Mouse (Mus musculus) lung, postnatal 14 days (tissue): ENCODE data around the gene C1ql1.
"Not testable (repeated sequence)": the region's sequence is repeated elsewhere in the genome, so short reads cannot be mapped to it uniquely, and the experiment has no call there.

Source experiments
- DNase-seq: peaks from one replicate; pipeline ENCODE4 v3.0.0; 2021

The C1ql1 gene

GRCm38 (mm10) chr11:102946265-102946991 is at the start of gene C1ql1:
Gene C1ql1, minus strand, starts transcription at chr11:102946688.
- peak; percentile 84 for DNase-seq

DNA sequence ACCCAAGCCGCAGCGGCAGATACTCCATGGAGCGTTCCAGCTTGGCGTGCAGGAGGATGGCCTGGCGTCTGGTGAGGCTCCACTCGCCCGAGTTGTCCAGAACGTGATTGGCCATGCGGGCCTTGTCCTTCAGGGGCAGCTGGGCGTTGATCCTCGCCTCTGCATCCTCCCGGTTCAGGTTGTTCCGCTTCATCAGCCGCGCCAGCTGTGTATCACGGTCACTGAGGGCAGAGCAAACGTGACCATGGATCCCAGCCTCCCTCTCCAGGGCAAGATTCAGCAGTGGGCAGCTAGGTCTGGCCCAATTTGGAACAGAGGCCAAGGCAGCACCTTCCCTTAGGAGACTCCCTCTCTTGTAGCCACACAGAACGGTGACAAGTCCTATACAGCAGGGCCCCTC is 48.5 kb upstream of the C1ql1 start:
- no peak for DNase-seq

DNA sequence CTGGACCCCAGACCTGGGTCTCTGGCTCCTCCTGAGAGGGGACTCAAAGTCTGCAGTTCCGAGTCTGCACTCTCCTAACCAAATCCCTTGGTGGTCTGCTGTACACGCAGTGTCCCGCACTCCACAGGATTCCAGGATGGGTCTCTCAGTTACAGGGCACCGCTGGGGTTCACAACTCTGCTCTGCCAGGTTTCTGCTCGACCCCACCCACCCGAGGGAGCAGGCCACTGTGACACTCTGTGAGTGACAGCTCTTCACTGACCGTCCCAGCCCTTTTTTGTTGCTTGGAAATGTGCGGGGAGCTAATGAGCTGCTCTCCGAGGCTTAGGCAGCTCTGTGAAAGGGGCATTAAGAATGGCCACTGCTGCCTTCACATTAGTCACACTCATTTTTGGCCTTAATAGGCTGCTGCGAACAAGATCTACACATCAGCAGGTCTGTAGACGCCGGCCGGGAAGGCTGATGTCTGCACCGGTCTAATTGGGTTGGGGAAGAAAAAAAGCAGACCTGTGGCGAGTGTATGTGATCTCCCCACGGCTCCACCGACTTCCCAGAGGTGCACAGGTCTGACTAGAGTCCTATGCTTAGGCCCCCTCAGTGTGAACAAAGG is 47.0 kb upstream of the C1ql1 start:
- no peak for DNase-seq

GRCm38 (mm10) chr11:102992940-102993339 is 46.5 kb upstream of the C1ql1 start:
- peak; percentile 86 for DNase-seq

- DNase-seq = no peak
Measured at GRCm38 (mm10) chr11:102991681-102992080, 45.2 kb upstream of the C1ql1 start.

DNA sequence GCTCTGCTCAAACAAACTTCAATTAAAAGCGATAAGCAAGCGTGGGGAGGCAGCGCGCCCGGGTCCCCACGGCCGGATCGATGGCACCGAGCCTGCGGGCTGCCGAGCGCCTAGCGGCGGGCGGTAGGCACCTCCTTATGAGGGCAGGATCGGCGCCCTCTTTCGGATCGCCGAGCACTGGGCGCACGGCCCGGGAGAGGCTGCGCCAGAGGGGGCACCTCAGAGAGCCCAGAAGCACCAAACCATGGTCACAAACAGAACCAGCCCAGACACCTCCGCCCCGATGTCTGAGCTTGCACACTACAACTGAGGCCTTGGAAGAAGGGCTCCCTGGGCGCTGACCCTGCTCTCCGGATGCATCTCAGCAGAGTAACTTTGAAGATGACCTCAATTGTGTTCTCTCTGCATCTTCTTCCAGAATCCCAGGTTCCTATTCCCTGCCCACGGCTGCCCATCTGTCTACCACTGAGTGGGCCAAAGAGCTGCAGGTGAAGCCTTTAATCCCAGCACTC is 43.7 kb upstream of the C1ql1 start:
- peak; percentile 46 for DNase-seq

GRCm38 (mm10) chr11:102989641-102990151 is 43.2 kb upstream of the C1ql1 start:
- no peak for DNase-seq

- DNase-seq = no peak
Measured at GRCm38 (mm10) chr11:102985160-102985559, 38.7 kb upstream of the C1ql1 start.

- DNase-seq = no peak
Measured at GRCm38 (mm10) chr11:102984615-102985014, 38.1 kb upstream of the C1ql1 start.

GRCm38 (mm10) chr11:102984086-102984485 is 37.6 kb upstream of the C1ql1 start:
- DNase-seq = no peak

DNA sequence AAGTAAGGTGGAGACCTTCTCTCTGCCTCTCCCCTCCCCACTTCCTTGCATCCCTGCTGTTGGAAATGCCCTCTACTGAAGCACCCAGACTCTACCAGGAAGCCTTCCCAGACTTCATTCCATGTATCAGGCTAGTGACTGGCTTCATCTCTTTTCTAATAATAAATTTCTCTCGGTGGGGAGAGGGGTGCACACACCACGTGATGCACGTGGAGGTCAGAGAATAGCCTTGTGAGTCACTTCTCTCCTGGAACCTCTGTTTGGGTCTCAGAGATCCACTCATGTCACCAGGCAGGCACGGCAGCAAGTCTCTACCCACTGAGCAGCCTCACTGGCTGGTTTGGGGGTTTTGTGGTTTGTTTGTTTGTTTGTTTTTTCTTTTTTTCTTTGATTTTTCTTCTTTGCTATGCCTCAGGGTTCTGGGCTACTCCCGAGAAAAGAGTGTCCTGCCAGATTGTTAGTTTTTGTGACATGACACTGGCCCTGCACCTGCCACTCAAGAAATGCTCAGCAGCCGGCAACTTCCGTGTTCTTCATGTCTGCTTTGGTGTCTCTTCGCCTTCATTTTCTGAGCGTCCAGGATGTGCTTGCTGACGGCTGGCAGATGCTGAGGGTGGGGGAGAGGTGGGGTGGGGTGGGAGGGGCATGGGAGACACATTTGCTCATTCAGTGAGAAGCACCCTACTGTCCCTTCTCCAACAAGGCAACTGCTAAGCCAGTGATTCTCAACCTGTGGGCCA is 34.8 kb upstream of the C1ql1 start:
- no peak for DNase-seq

DNA sequence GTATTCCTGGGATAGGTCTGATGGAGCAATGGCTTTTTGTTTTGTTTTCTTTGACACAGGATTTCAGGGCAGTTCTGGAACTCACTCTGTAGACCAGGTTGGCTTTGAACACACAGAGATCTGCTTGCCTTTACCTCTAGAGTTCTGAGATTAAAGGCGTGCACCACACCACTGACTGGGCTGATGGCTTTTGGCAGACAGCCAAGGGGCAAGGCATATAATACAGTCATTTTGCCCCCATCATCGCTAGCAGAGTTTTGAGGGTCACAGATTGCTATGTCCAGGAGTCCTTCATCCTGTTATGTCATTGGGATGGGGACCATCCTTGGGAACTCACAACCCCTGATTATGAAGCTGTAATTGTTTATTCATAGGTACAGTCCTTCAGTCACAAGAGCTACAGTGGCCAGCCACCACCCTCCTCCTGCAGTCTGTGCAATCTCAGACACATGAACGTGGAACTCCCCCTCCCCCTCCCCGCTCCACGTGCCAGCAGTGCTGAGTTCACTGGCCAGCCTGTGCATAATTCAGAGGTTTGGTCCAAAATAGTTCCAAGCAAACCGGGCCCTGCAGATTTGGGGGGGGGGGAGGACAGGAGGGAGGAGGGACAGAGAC is 31.7 kb upstream of the C1ql1 start:
- DNase-seq = no peak

DNA sequence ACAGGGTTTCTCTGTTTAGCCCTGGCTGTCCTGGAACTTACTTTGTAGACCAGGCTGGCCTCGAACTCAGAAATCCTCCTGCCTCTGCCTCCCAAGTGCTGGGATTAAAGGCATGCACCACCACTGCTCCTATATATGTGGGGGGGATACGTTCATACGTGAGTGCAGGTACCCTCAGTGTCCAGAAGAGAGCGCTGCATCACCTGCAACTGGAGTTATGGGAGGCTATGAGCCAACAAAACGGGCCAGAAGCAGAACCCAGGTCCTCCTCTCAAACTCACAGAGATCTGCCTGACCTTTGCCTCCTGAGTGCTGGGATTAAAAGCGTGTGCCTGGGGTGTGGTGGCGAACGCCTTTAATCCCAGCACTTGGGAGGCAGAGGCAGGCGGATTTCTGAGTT is 29.5 kb upstream of the C1ql1 start:
- DNase-seq = not testable (repeated sequence)

- no peak for DNase-seq
Measured at GRCm38 (mm10) chr11:102972326-102972725, 25.8 kb upstream of the C1ql1 start.

GRCm38 (mm10) chr11:102971604-102972003 is 25.1 kb upstream of the C1ql1 start:
- DNase-seq = no peak

GRCm38 (mm10) chr11:102964547-102965091 is 18.1 kb upstream of the C1ql1 start:
- DNase-seq = no peak

DNA sequence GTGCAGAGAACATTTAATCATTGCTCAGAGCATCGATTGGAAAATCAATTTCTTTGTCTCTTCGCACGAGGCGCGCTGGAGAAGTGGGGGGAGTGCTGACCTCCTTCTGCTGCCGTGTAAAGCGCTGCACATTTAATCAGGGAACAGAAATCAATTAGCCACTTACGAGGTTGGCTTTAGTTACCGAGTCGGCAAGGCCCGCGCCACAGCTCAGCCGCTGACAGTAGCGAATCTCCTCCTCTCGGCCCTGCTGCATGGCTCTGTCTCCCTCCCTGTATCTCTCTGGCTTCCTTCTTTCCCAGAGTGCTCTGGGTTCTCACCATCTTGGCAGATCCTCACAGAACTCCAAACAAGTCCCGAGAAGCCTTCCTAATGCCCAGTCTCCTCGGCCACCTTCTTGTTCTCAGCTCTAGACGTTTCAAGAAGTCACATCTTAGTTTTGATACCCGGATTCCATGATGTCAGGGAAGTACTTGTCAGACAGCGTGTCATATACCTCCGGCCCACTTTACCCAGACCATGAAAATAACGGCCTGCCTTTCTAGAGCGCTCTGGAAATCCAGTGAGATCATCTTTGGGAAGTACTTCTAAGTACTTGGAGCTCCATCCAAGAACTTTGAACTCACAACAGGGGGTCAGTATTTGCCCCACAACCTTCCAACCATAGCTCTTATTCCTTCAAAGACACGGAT is 17.5 kb upstream of the C1ql1 start:
- no peak for DNase-seq

GRCm38 (mm10) chr11:102963246-102963854 is 16.9 kb upstream of the C1ql1 start:
- DNase-seq = no peak

DNA sequence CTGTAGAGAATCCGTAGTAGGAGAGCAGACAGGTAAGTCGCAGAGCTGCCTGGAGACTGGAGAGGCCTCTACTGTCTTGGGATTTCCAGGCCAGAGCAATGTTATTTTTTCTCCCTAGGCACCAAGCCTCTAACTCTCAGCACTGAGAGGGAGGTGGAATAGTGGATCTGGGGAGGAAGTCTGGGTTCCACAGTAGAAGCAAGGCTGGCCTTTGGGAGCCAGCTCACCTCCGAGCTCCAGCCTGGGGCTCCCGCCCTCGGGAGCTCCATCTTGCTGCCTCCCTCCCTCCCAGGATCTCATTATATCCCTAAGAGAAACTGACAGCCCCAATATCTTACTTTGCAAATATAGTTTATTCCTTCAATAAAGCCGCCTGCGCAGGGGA is 16.4 kb upstream of the C1ql1 start:
- no peak for DNase-seq

GRCm38 (mm10) chr11:102961082-102961481 is 14.6 kb upstream of the C1ql1 start:
- no peak for DNase-seq

- DNase-seq = no peak
Measured at GRCm38 (mm10) chr11:102958870-102959269, 12.4 kb upstream of the C1ql1 start.

GRCm38 (mm10) chr11:102958431-102958830 is 11.9 kb upstream of the C1ql1 start:
- no peak for DNase-seq
